Comparison of ENCODE assay signal across 14 mouse cellular contexts in the genomic region with DNA sequence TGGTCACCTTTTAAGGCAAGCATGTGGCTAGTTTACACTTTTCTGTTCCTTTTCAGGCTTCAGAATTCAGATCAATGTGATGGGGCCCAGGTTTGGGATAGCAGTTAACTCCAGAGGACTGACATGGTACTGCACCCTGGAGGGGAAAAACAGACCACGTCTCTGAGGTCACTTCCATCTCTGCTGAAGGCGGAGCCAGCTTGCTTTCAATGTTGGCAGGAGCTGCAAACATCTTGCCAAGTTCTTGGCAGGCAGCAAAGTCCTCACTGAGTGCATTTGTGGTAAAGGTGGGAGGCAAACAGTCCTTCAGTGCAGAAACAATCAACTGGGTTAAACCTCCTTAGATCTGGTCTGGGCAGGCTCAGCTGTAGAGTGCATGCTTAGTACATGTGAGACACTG. TPM values are rescaled to one million over a fixed set of nuclear protein-coding genes. Genes with fewer than 3 reads are reported as not detected.
DNase-seq lines count a peak whose midpoint lies in the region; ATAC-seq and TF ChIP-seq lines count a peak whose summit lies in the region.
"Had no signal": no experiment of that assay in that cellular context is flagged by ENCODE, and none has a peak within 500 bp of the region (broad histone marks: within the 10 kb centered on the region; RNA-seq: fewer than 3 reads in every experiment).

No protein-coding gene starts in this region.

- TF ChIP-seq CTCF in midbrain, postnatal 0 days (IDR thresholded peaks at IDR 0.05), result peak; percentile 42

- H3K27me3 ChIP-seq in midbrain, postnatal 0 days (ENCODE audit: insufficient read depth, low read length), result no peaks in the 10 kb centered on the region
- H3K27me3 ChIP-seq in midbrain, embryonic 11.5 days (ENCODE audit: control insufficient read depth, insufficient read depth, low read length), result no peaks in the 10 kb centered on the region
- H3K27me3 ChIP-seq: embryonic facial prominence, embryonic 13.5 days; heart, embryonic 13.5 days; neural tube, embryonic 13.5 days had no signal

- no peaks in the 10 kb centered on the region for H3K4me1 ChIP-seq in midbrain, postnatal 0 days (ENCODE audit: insufficient read depth, low read length)
- H3K4me1 ChIP-seq in midbrain, embryonic 11.5 days (ENCODE audit: control insufficient read depth, insufficient read depth, low read length), result no peaks in the 10 kb centered on the region
- H3K4me1 ChIP-seq: embryonic facial prominence, embryonic 13.5 days; neural tube, embryonic 13.5 days had no signal

- peak; percentile 94 for DNase-seq in heart, adult 11 months
- DNase-seq in heart, postnatal 25 days (ENCODE audit: low spot score), result no peak
- peak; percentile 29 for DNase-seq in midbrain, postnatal 0 days (ENCODE audit: low spot score)
- DNase-seq in midbrain, embryonic 11.5 days (ENCODE audit: low spot score, missing footprints), result no peak
- DNase-seq in heart, adult 9 months (ENCODE audit: low spot score in 2 of 2), result peak; percentile 41 to 62
- DNase-seq in skeletal muscle tissue, adult 2 months (ENCODE audit: low read depth, low spot score), result peak; percentile 44
- DNase-seq in frontal cortex, postnatal 36 days (ENCODE audit: low spot score in 2 of 2), result no peak
- no peak for DNase-seq in lung, postnatal 25 days (ENCODE audit: low spot score)
- DNase-seq: liver, postnatal 0 days; right cerebral cortex, postnatal 4 days had no signal

- H3K4me2 ChIP-seq in midbrain, postnatal 0 days (ENCODE audit: low read depth, low read length, poor library complexity, severe bottlenecking), result no peak overlapping the region
- H3K4me2 ChIP-seq in midbrain, embryonic 11.5 days, result no peak overlapping the region
- H3K4me2 ChIP-seq: embryonic facial prominence, embryonic 13.5 days; neural tube, embryonic 13.5 days had no signal

- WGBS in midbrain, postnatal 0 days, result 72% methylated on average over 2 of the region's 2 CpGs
- WGBS in midbrain, embryonic 11.5 days, result 77% methylated on average over 2 of the region's 2 CpGs

- intact Hi-C loops in heart, postnatal 25 days (cut with DNase I), result no loop called here

- H3K9ac ChIP-seq in midbrain, postnatal 0 days (replicated peaks; ENCODE audit: low read length, poor library complexity, severe bottlenecking), result no peak overlapping the region
- no peak overlapping the region for H3K9ac ChIP-seq in midbrain, embryonic 11.5 days (ENCODE audit: low read length)
- H3K9ac ChIP-seq: embryonic facial prominence, embryonic 13.5 days; heart, embryonic 13.5 days; liver, postnatal 0 days; neural tube, embryonic 13.5 days had no signal

- no peaks in the 10 kb centered on the region for H3K9me3 ChIP-seq in midbrain, postnatal 0 days (ENCODE audit: low read length)
- no peaks in the 10 kb centered on the region for H3K9me3 ChIP-seq in midbrain, embryonic 11.5 days (ENCODE audit: control insufficient read depth, low read length)
- H3K9me3 ChIP-seq: embryonic facial prominence, embryonic 13.5 days; G1E; heart, embryonic 13.5 days; neural tube, embryonic 13.5 days had no signal

- H3K4me3 ChIP-seq in midbrain, postnatal 0 days (ENCODE audit: low read depth, low read length), result no peak overlapping the region
- no peak overlapping the region for H3K4me3 ChIP-seq in midbrain, embryonic 11.5 days (ENCODE audit: low read depth, low read length)
- H3K4me3 ChIP-seq: embryonic facial prominence, embryonic 13.5 days; heart, embryonic 13.5 days; neural tube, embryonic 13.5 days had no signal

- peak; percentile 52; the same call in 1 of the 2 replicates for ATAC-seq in midbrain, postnatal 0 days (ENCODE audit: low FRiP score)
- no peak for ATAC-seq in midbrain, embryonic 11.5 days (ENCODE audit: low FRiP score)
- ATAC-seq: liver, postnatal 0 days had no signal

- no peak overlapping the region for H3K27ac ChIP-seq in midbrain, postnatal 0 days (ENCODE audit: low read depth, low read length)
- H3K27ac ChIP-seq in midbrain, embryonic 11.5 days (ENCODE audit: low read depth, low read length), result no peak overlapping the region
- H3K27ac ChIP-seq: embryonic facial prominence, embryonic 13.5 days; neural tube, embryonic 13.5 days had no signal

- peaks cover 50% of the 10 kb centered on the region for H3K36me3 ChIP-seq in midbrain, postnatal 0 days (ENCODE audit: insufficient read depth, low read length)
- peaks cover 19% of the 10 kb centered on the region for H3K36me3 ChIP-seq in midbrain, embryonic 11.5 days (ENCODE audit: control insufficient read depth, insufficient read depth, low read length)

RNA-seq across cellular contexts. Expression of gene Bod1, which starts 7.5 kb away (rescaled TPM):
- 100 to 1,000 TPM; 115 to 121 TPM for total RNA-seq in heart, postnatal 25 days (2021)
- 91.6 and 129 TPM in 2 replicates for total RNA-seq in midbrain, postnatal 0 days (2014; rRNA removed)
- polyA plus RNA-seq in midbrain, postnatal 0 days (2015; fragmentation: Nextera tagmentation; extraction: Ambion mirVana), result 126 and 134 TPM in 2 replicates
- 148 and 160 TPM in 2 replicates for polyA plus RNA-seq in midbrain, embryonic 11.5 days (2014; fragmentation: Nextera tagmentation; extraction: Ambion mirVana)

Comparison
In these comparisons a context has a peak if more than half of its experiments do, and no peak if none do; other contexts are left out.
1. DNase-seq: peak in heart, adult 11 months (single experiment), midbrain, postnatal 0 days (single experiment), heart, adult 9 months (2 of 2) and skeletal muscle tissue, adult 2 months (single experiment); none in heart, postnatal 25 days (single experiment), midbrain, embryonic 11.5 days (single experiment), frontal cortex, postnatal 36 days (0 of 2) and lung, postnatal 25 days (single experiment).